Mouse (Mus musculus): Measurements from ENCODE around the gene Sfxn5. TPM values are rescaled to one million over a fixed set of nuclear protein-coding genes. Genes with fewer than 3 reads are reported as not detected.

Sfxn5 gene
- total RNA-seq, 2 experiments from 2014 or later = 141 to 142 TPM

- no peak for DNase-seq (ENCODE audit: low spot score in 2 of 2)
These were observed 2.1 kb upstream of the Sfxn5 start for GRCm38 (mm10) chr6:85335352-85335751.

DNA sequence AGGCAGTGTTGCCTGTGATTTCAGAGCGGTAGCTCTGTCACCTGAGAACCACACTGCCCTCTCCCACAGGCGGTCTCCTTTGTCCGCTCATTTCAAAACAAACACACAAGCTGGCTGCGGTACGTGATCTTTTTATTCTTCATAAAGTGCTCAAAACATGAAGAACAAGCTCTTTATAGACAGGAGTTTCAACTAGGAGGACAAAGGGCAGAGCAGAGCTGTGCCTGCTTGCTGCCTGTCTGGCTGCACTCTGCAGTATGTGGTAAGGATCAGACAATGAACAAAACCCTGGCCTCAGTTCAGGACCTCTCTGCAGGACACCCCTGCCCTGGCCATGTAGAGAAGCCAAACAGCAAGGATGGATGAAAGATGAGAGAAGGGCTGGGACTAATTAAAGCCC is 1.6 kb upstream of the Sfxn5 start:
- no peak for DNase-seq (ENCODE audit: low spot score in 2 of 2)

- DNase-seq (ENCODE audit: low spot score in 2 of 2) = no peak
These were observed 1.0 kb upstream of the Sfxn5 start for GRCm38 (mm10) chr6:85334251-85334650.

DNA sequence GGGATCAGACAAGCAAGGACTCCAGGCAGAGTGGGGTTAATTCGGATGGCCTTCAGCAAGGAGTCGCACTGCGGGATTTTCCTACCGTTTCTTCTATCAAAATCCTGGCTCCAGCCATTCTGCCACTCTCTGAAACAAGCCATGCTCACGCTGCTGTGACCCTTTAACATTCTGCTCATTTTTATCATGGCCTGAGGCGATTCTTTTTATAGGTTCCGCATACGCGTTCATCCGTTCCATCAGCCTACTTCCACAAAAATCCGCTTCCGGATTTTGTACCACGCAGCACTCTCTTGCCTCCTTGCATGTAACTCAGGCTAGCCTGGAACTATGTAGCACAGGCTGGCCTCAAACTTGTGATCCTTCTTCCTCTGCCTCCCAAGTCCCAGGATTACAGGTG is 510 bp upstream of the Sfxn5 start:
- no peak for DNase-seq (ENCODE audit: low spot score in 2 of 2)

GRCm38 (mm10) chr6:85332351-85332999 is 747 bp downstream of the Sfxn5 start:
- DNase-seq (ENCODE audit: low spot score in 2 of 2) = peak in 1 of 2 experiments; percentile 37

GRCm38 (mm10) chr6:85331736-85332135 is 1.5 kb downstream of the Sfxn5 start:
- no peak for DNase-seq (ENCODE audit: low spot score in 2 of 2)

GRCm38 (mm10) chr6:85331221-85331735 is 1.9 kb downstream of the Sfxn5 start:
- DNase-seq (ENCODE audit: low spot score in 2 of 2) = no peak

DNA sequence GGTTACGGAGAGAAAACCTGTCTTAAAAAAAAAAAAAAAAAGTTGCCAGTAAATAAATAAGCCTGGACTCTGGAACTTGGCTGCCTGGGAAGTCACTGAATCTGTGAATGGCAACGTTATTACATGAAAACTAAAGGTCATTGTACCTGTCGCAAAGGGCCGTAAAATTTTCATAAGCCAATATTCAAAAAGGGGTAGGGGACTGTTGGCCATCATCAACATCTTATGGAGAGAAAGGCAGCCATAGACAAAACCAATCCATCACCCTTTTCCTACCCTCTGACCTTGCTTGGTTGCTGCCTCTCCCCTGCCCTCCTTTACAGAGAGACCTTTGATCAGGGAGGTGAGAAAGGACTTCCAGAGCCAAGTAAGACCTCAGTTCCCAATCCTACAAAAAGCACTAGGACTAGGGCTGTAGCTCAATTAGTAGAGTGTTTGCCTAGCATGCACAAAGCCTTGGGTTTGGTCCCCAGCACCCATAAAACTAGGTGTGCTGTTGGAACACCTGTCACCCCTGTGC is 3.5 kb downstream of the Sfxn5 start:
- DNase-seq (ENCODE audit: low spot score in 2 of 2) = no peak

DNA sequence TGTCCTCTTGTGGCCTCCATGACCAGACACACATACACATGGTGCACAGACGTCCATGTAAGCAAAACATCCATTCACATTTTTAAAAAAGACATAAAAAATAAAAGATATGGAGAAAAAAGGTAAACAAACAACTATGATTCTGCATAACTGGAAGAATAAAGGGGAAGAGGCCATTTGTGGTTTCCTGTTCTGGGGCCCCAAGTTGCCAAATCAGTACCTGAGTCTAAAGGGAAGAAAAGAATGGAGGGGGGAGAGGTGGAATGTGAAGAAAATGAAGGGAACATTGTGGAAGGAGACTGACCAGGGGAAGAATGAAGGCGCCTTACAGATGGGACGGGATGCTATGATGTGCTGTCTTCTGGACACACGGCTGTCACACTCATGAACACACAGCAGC is 6.7 kb downstream of the Sfxn5 start:
- no peak for DNase-seq (ENCODE audit: low spot score in 2 of 2)

DNA sequence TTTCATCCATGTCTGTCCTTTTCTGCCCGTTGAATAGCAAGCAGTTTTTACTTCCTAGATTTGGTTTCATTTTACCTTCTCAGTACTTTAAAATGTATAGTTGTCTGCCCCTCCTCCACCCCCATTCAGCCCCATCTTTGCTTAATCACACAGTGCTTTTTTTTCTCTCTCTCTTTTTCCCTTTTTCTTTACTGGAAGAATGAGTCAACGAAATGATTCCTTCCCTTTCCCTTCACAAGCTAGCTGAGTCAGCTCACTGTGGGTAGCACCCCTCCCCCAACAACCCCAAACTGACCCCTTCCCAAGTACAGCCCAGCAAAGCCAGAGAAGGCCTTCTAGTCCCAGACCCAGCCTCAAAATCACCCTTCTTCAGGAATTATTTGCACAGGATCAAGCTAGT is 8.1 kb downstream of the Sfxn5 start:
- no peak for DNase-seq (ENCODE audit: low spot score in 2 of 2)

DNA sequence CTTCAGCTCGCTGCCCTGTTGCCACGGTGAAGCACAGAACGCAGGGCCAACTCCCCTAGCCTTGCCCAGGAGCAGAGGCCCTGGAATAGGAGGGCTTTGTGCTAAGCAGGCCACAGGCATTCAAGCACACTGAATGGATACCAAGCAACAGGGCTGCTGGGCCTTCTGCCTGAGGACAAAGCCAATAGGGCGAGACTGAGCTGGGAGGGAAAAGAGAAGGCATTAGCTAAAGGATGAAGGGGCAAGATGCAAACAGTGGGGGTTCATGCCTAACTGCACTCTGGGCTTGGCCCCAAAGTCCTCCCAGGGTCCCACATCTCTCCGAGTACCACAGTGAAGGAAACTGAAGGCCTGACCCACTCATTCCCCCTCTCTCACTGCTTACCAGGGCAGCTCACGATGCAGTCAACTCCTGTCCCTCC is 12.8 kb downstream of the Sfxn5 start:
- DNase-seq (ENCODE audit: low spot score in 2 of 2) = peak; percentile 58 to 69

DNA sequence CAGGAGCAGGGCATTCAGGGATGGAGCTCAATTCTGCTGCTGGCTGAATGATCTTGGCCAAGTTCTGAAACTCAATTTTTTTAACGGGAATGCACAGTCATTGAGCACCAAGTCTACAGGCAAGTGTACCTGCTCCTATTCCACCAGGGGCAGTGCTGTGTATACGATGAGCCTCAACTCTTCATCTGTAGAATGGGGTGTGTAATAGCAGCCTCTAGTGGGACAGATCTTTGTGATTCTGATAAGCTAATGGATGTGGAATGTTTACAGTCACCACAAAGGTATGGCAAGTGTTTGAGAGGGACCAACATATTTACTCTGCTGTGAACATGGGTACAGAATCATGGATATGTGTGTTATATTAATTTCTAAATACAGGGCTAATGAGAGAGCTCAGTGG is 17.0 kb downstream of the Sfxn5 start:
- no peak for DNase-seq (ENCODE audit: low spot score in 2 of 2)

DNA sequence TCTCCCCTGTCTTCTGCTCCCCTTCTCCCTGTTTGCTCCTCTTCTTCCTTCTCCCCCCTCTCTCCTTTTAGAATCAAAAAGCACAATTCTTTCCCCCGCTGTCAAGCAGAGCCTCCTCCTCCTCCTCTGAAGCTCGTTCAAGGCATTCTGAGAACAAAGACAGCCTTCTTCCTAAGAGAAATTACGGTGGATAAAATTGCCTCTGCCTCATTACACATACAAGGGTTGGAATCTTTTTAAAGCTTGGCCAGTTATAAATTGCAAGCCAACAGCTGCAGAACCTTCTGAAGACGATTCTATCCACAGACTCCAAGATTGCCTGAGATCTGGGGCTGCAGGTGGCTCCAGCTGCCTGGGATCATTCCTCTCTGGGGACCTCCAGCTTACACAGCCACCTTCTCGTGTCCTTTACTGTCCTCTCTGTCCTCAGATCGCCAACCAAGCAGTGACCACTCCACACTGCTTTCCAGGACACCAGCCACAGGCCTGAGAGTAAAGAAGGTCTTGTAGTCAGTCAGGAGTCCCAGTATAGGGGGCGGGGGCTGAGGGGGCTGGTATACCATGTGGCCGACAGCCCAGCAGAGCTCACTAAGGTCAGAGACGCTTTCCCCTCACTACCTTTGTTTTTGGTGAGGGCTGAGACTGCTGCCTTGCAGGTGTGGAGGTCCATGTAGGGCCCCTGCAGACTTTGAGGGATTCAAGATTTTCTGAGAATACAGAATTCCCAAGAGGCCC is 19.0 kb downstream of the Sfxn5 start:
- DNase-seq (ENCODE audit: low spot score in 2 of 2) = no peak

GRCm38 (mm10) chr6:85307894-85308293 is 25.3 kb downstream of the Sfxn5 start:
- DNase-seq (ENCODE audit: low spot score in 2 of 2) = no peak

DNA sequence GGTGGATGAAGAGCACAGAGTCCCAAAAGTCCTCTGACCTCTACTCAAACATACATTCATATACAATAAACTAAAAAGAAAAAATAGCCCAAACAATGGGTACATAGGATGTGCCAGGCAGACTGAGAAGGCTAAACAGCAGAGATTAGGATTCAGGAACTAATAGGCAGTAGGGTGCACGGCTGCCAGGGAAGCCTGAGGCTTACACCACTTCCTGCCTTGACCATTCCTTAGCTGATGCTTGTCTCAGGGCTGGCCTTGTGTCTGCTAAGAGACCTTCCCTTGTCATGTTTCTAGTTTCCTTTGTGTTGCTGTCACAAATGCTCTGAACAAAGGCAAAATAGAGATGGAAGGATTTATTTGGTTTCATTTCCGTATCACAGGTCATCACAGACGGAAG is 26.8 kb downstream of the Sfxn5 start:
- no peak for DNase-seq (ENCODE audit: low spot score in 2 of 2)

- DNase-seq (ENCODE audit: low spot score in 2 of 2) = no peak
These were observed 27.4 kb downstream of the Sfxn5 start for GRCm38 (mm10) chr6:85305826-85306225.

DNA sequence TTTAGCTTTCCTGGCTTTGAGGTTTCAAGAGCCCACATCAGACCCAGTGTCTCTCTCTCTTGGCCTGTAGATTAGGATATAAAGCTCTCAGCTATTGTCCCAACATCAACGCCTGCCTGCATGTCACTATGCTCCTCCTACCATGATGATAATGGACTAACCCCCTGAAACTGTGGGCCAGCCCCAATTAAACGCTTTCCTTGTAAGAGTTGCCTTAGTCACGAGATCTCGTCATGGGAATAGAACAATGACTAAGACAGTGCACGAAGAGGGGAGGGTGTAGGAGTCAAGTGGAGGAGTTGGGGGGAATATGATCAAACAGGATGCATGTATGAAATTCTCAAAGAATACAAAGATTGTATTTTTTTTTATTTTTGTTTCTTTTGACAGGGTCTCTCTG is 28.3 kb downstream of the Sfxn5 start:
- no peak for DNase-seq (ENCODE audit: low spot score in 2 of 2)

DNA sequence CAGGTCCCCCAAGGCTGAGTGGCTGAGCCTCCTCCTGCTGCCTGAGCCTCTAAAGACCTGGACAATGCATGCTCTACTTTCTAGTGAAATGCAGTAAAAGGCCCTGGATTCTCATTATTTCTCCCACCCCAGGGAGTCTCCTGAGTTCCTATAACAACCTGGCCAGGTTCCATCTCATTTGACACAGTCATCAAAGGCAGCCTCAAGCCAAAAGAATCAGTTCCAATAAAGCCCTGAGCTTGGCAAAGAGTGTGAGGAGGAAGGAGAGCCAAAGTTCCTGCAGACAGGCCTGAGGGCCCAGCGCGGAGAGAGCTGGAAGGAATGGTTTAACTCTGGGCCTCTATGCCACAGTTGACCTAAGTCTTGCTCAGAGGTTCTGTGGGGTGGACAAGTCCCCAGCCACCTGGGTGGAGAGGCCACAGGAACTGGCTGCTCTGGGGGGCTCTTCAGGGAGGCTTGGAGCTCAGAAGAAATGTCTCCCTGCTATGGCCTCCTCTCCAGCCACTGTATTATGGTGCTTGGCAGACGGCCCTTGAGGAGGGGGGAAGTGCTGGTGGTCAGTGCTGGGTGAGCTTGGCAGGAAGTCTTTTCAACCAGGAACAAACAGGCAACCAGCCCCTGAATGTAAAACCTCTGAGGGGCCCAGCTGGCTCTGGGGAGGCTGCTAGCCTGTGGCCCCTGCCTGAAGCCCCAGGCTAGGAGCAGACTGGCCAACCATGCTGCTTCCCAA is 30.7 kb downstream of the Sfxn5 start:
- DNase-seq (ENCODE audit: low spot score in 2 of 2) = peak; percentile 71 to 80

DNA sequence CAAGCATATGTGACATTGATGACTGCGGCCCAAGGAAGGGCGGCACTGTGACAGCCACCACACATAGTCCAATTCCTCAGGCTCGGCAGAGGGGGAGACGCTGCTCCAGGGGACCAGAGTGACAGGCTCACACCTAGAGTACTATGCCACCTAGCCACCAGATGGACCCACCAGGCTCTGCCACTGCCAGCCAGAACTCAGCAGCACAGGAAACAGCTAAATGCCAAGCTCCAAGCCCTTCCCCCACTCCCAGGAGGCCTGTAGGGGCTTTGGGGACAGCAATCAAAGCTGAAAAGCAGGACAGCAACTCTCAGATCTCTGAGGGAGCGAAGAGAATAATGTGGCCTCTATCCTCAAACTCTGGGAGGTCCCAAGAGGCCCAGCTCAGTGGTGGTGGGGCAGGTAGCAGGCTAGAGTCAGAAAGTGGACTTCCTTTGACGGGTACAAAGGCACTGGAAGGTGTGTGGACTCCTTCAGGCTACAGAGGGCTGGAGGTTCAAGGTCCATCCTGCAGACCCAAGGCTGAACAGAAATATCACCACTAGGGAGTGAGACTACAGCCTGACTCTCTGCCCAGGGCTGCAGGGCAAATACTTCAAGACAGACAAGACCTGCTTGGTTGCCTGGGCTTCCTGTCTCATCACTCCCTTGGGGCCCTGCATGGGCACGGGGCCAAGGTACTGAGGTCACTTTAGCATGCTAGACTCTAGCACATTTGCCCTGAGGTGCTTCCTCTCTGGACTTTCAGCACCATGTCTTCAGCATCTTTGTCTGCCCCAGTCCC is 37.6 kb downstream of the Sfxn5 start:
- DNase-seq (ENCODE audit: low spot score in 2 of 2) = peak; percentile 64 to 70

DNA sequence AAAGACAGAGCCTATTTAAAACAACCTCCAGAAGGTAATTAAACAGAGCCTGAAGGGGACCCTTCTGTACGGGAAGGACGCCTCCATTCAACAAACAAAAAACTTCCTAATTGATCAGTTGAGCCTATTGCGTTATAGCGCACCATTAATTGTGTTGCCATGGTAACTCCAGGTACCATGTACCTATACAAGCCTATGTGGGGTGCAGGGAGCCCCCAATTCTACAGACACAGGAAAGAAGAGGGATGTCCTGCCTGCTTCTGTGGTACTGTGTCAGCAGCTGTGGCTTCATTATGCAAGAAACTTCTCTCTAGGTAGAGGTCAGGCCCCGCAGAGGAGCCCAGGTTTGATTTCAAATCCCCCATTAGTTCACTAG is 39.2 kb downstream of the Sfxn5 start:
- no peak for DNase-seq (ENCODE audit: low spot score in 2 of 2)
